Mouse (Mus musculus): Measurements from ENCODE around the gene Hoxd11.

DNA sequence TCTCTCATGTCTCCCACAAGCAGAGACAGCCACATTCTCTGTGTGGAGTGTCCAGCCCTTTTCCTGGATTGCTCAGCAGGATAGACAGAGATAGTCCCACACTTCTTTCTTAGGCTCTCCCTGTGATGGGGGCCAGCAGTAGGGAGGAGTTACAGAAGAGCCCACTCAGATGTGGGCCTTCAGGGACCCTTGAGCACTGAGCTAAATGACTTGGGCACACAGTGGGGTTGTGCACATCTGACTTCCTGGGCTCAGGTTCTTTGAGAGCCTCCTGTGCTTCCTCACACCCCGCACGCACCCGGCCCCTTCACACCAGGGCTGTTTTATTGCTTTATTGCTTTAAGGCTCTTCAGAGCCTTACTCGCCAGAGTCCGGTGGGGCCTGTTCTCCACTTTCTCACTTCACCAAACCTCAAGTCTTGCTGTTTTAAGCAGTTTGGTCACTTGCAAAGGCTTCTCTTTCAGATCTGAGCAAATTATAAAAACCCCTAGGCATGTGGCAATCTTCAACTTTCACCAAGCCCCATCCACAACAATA is 41.7 kb downstream of the Hoxd11 start:
- no peak for TF ChIP-seq CTCF (IDR thresholded peaks at IDR 0.05; ENCODE audit: insufficient read depth, low read depth, low read length)
- TF ChIP-seq POLR2A (IDR thresholded peaks at IDR 0.05; ENCODE audit: insufficient read depth, low read depth, low read length), result no peak
